Mouse (Mus musculus): Measurements from ENCODE around the gene Tut7.

GRCm38 (mm10) chr13:59738455-59738854, 84.5 kb downstream of the Tut7 start:
- no peak for TF ChIP-seq CTCF (IDR thresholded peaks at IDR 0.05)
- TF ChIP-seq EP300 (IDR thresholded peaks at IDR 0.05): no peak

All from lung, postnatal 0 days (tissue).